Comparison of ENCODE assay signal across 20 mouse cellular contexts in the genomic region with DNA sequence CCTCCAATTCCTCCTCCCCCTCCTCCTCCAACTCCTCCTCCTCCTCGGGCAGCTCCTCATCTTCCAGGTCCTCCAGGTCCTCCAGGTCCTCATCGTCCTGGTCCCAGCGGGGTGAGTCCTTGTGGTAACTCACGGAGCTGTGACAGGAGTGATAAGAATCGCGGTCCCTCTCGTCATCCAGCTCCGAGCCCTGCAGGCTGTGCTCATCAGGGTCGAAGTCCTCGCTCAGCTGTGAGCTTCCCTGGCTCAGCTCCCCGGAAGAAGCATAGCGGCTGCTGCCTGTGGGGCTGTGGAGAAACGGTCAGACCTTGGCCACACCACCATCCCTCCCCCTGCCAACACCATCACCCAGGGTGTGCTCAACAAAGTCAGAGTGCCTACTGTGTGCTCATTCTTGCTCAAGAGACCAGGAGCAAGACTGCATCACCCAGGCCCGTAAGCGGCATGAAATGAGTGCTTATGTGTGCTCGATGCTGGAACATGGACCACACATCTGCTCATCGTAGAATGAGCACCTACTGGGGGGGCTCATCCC. TPM values are rescaled to one million over a fixed set of nuclear protein-coding genes. Genes with fewer than 3 reads are reported as not detected.
DNase-seq lines count a peak whose midpoint lies in the region; ATAC-seq and TF ChIP-seq lines count a peak whose summit lies in the region.
"Had no signal": no experiment of that assay in that cellular context is flagged by ENCODE, and none has a peak within 500 bp of the region (broad histone marks: within the 10 kb centered on the region; RNA-seq: fewer than 3 reads in every experiment).

No protein-coding gene starts in this region.

- H3K9me3 ChIP-seq in megakaryocyte, embryonic 14.5 days: no peaks in the 10 kb centered on the region
- no peaks in the 10 kb centered on the region for H3K9me3 ChIP-seq in E14TG2a.4 (ENCODE audit: low read length)
- no peaks in the 10 kb centered on the region for H3K9me3 ChIP-seq in forebrain, embryonic 13.5 days (replicated peaks)
- H3K9me3 ChIP-seq: embryonic facial prominence, embryonic 15.5 days; hindbrain, embryonic 12.5 days; limb, embryonic 10.5 days had no signal

- no peak for TF ChIP-seq CTCF in E14TG2a.4 (conservative IDR thresholded peaks at IDR 0.05; ENCODE audit: low read length)

- H3K4me3 ChIP-seq in megakaryocyte, embryonic 14.5 days (replicated peaks): peak overlapping the region; percentile 80
- peak overlapping the region; percentile 46 for H3K4me3 ChIP-seq in E14TG2a.4 (replicated peaks; ENCODE audit: low read length)
- H3K4me3 ChIP-seq in forebrain, embryonic 13.5 days: no peak overlapping the region
- H3K4me3 ChIP-seq: embryonic facial prominence, embryonic 15.5 days; hindbrain, embryonic 12.5 days; left cerebral cortex, adult 2 months; limb, embryonic 10.5 days had no signal

- H3K4me2 ChIP-seq in forebrain, embryonic 13.5 days: no peak overlapping the region
- H3K4me2 ChIP-seq: embryonic facial prominence, embryonic 15.5 days; hindbrain, embryonic 12.5 days had no signal

- peaks cover 90% of the 10 kb centered on the region for H3K36me3 ChIP-seq in megakaryocyte, embryonic 14.5 days (replicated peaks; ENCODE audit: low read length)
- H3K36me3 ChIP-seq in E14TG2a.4 (ENCODE audit: insufficient read depth, low read length): peaks cover 38% of the 10 kb centered on the region
- H3K36me3 ChIP-seq in forebrain, embryonic 13.5 days (ENCODE audit: poor library complexity, severe bottlenecking): peaks cover 14% of the 10 kb centered on the region
- H3K36me3 ChIP-seq: embryonic facial prominence, embryonic 15.5 days; limb, embryonic 10.5 days had no signal

- no peak overlapping the region for H3K9ac ChIP-seq in forebrain, embryonic 13.5 days
- H3K9ac ChIP-seq: embryonic facial prominence, embryonic 15.5 days; hindbrain, embryonic 12.5 days; liver, embryonic 14.5 days had no signal

- 30% methylated on average over 17 of the region's 17 CpGs for WGBS in forebrain, embryonic 13.5 days

- no peak overlapping the region for H3K27ac ChIP-seq in forebrain, embryonic 13.5 days
- H3K27ac ChIP-seq: embryonic facial prominence, embryonic 15.5 days; hindbrain, embryonic 12.5 days; left cerebral cortex, adult 2 months; limb, embryonic 10.5 days; liver, embryonic 14.5 days had no signal

- peaks cover 33% of the 10 kb centered on the region for H3K27me3 ChIP-seq in megakaryocyte, embryonic 14.5 days (replicated peaks)
- peaks cover 49% of the 10 kb centered on the region for H3K27me3 ChIP-seq in E14TG2a.4 (ENCODE audit: insufficient read depth, low read length)
- H3K27me3 ChIP-seq in forebrain, embryonic 13.5 days: peaks cover 83% of the 10 kb centered on the region

- ATAC-seq in megakaryocyte, adult 5-6 weeks (ENCODE audit: poor library complexity, severe bottlenecking): no peak
- no peak for ATAC-seq in forebrain, embryonic 13.5 days
- ATAC-seq: inflammation-experienced regulatory T-cells, adult 6 months had no signal

- peaks cover 62% of the 10 kb centered on the region for H3K4me1 ChIP-seq in megakaryocyte, embryonic 14.5 days
- peaks cover 57% of the 10 kb centered on the region for H3K4me1 ChIP-seq in E14TG2a.4 (replicated peaks; ENCODE audit: low read depth, low read length)
- peaks cover 23% of the 10 kb centered on the region for H3K4me1 ChIP-seq in forebrain, embryonic 13.5 days

- peak; percentile 30 for DNase-seq in adrenal gland, postnatal 25 days
- DNase-seq in adrenal gland, adult 2 months: no peak
- DNase-seq in kidney, postnatal 36 days: peak; percentile 30 to 60
- no peak for DNase-seq in lung, postnatal 10 days
- DNase-seq: cerebellum, adult 2 months; gastrocnemius, postnatal 25 days; midbrain, embryonic 14.5 days; right cerebral cortex, postnatal 25 days had no signal

RNA-seq across cellular contexts. Expression of a gene that starts 13.0 kb away (rescaled TPM):
- 8.3 and 8.4 TPM in 2 replicates for total RNA-seq in adrenal gland, postnatal 25 days (2021)
- 10 to 100 TPM in 1 of 2 experiments, 1 to 10 TPM in 1; 6.0 to 10.5 TPM for total RNA-seq in adrenal gland, adult 2 months (2021)
- 4.4 and 6.3 TPM in 2 replicates for polyA plus RNA-seq in adrenal gland, adult 2 months (2012; rRNA removed)
- polyA plus RNA-seq in megakaryocyte, embryonic 14.5 days (2012; ENCODE audit: insufficient read depth, low replicate concordance): 8.9 and 10.8 TPM in 2 replicates
- total RNA-seq in megakaryocyte, adult 5-6 weeks (2015): 0.11 TPM in 1 of 2 replicates, not detected in the other
- total RNA-seq in megakaryocyte, adult 5-6 weeks (2017): 1.1 TPM in 1 of 2 replicates, not detected in the other
- 13.0 and 15.8 TPM in 2 replicates for polyA plus RNA-seq in forebrain, embryonic 13.5 days (2015; fragmentation: Nextera tagmentation; extraction: Ambion mirVana)

RNA-seq across cellular contexts. Expression of a gene that starts 17.5 kb away (rescaled TPM):
- 11.7 and 14.3 TPM in 2 replicates for total RNA-seq in adrenal gland, postnatal 25 days (2021)
- 10 to 100 TPM in 1 of 2 experiments, 1 to 10 TPM in 1; 9.4 to 19.0 TPM for total RNA-seq in adrenal gland, adult 2 months (2021)
- 32.3 and 44.2 TPM in 2 replicates for polyA plus RNA-seq in adrenal gland, adult 2 months (2012; rRNA removed)
- 209 and 434 TPM in 2 replicates for polyA plus RNA-seq in megakaryocyte, embryonic 14.5 days (2012; ENCODE audit: insufficient read depth, low replicate concordance)
- total RNA-seq in megakaryocyte, adult 5-6 weeks (2015): 4.8 and 5.0 TPM in 2 replicates
- 2.6 and 5.2 TPM in 2 replicates for total RNA-seq in megakaryocyte, adult 5-6 weeks (2017)
- 1.6 and 1.7 TPM in 2 replicates for polyA plus RNA-seq in forebrain, embryonic 13.5 days (2015; fragmentation: Nextera tagmentation; extraction: Ambion mirVana)

RNA-seq across cellular contexts. Expression of a gene that starts 30.4 kb away (rescaled TPM):
- total RNA-seq in adrenal gland, postnatal 25 days (2021): 6.1 and 7.8 TPM in 2 replicates
- 1 to 10 TPM; 7.1 to 7.5 TPM for total RNA-seq in adrenal gland, adult 2 months (2021)
- 39.2 and 39.3 TPM in 2 replicates for polyA plus RNA-seq in adrenal gland, adult 2 months (2012; rRNA removed)
- 241 and 376 TPM in 2 replicates for polyA plus RNA-seq in megakaryocyte, embryonic 14.5 days (2012; ENCODE audit: insufficient read depth, low replicate concordance)
- 2.9 and 4.2 TPM in 2 replicates for total RNA-seq in megakaryocyte, adult 5-6 weeks (2015)
- 1.1 and 2.4 TPM in 2 replicates for total RNA-seq in megakaryocyte, adult 5-6 weeks (2017)
- 0.47 TPM in 1 of 2 replicates, not detected in the other for polyA plus RNA-seq in forebrain, embryonic 13.5 days (2015; fragmentation: Nextera tagmentation; extraction: Ambion mirVana)
- polyA plus RNA-seq: forebrain, embryonic 11.5 days; hindbrain, embryonic 12.5 days; midbrain, embryonic 14.5 days; neural tube, embryonic 11.5 days had no signal

RNA-seq across cellular contexts. Expression of a gene that starts 43.0 kb away (rescaled TPM):
- 3.7 and 4.8 TPM in 2 replicates for total RNA-seq in adrenal gland, postnatal 25 days (2021)
- 1 to 10 TPM; 4.4 to 5.7 TPM for total RNA-seq in adrenal gland, adult 2 months (2021)
- 14.4 and 17.5 TPM in 2 replicates for polyA plus RNA-seq in adrenal gland, adult 2 months (2012; rRNA removed)
- 0.77 TPM in 1 of 2 replicates, not detected in the other for polyA plus RNA-seq in megakaryocyte, embryonic 14.5 days (2012; ENCODE audit: insufficient read depth, low replicate concordance)
- total RNA-seq in megakaryocyte, adult 5-6 weeks (2015): 0.36 and 0.89 TPM in 2 replicates
- 0.18 TPM in 1 of 2 replicates, not detected in the other for total RNA-seq in megakaryocyte, adult 5-6 weeks (2017)
- 0.33 and 0.44 TPM in 2 replicates for polyA plus RNA-seq in forebrain, embryonic 13.5 days (2015; fragmentation: Nextera tagmentation; extraction: Ambion mirVana)

RNA-seq across cellular contexts. Expression of a gene that starts 47.8 kb away (rescaled TPM):
- 64.6 and 66.2 TPM in 2 replicates for total RNA-seq in adrenal gland, postnatal 25 days (2021)
- 10 to 100 TPM; 53.3 to 60.8 TPM for total RNA-seq in adrenal gland, adult 2 months (2021)
- 201 and 217 TPM in 2 replicates for polyA plus RNA-seq in adrenal gland, adult 2 months (2012; rRNA removed)
- polyA plus RNA-seq in megakaryocyte, embryonic 14.5 days (2012; ENCODE audit: insufficient read depth, low replicate concordance): 14.0 and 14.8 TPM in 2 replicates
- 46.8 and 51.2 TPM in 2 replicates for total RNA-seq in megakaryocyte, adult 5-6 weeks (2015)
- 54.8 and 56.8 TPM in 2 replicates for total RNA-seq in megakaryocyte, adult 5-6 weeks (2017)
- polyA plus RNA-seq in forebrain, embryonic 13.5 days (2015; fragmentation: Nextera tagmentation; extraction: Ambion mirVana): 37.5 and 39.9 TPM in 2 replicates

Comparison
In these comparisons a context has a peak if more than half of its experiments do, and no peak if none do; other contexts are left out.
1. DNase-seq: peak in adrenal gland, postnatal 25 days (single experiment) and kidney, postnatal 36 days (2 of 2); none in adrenal gland, adult 2 months (single experiment) and lung, postnatal 10 days (single experiment).